Mouse (Mus musculus) frontal cortex, adult 2 months (tissue): Measurements from ENCODE around the gene 4931429L15Rik. TPM values are rescaled to one million over a fixed set of nuclear protein-coding genes. Genes with fewer than 3 reads are reported as not detected.

Experiments used
- DNase-seq, 2 experiments: peaks; one replicate each; pipeline ENCODE4 v3.0.0; 2022; ENCODE audit warnings: low spot score in 1 of 2; ENCODE audit errors: extremely low spot score in 1 of 2
- polyA plus RNA-seq: library from polyadenylated mRNA; depleted of rRNA; stranded (reverse); fragments of >200 nt; gene quantifications from 2 replicates; pipeline ENCODE4 v1.2.3, GENCODE M21; 2012

The 4931429L15Rik gene
- polyA plus RNA-seq, 1 experiment, result 0.04 TPM

DNA sequence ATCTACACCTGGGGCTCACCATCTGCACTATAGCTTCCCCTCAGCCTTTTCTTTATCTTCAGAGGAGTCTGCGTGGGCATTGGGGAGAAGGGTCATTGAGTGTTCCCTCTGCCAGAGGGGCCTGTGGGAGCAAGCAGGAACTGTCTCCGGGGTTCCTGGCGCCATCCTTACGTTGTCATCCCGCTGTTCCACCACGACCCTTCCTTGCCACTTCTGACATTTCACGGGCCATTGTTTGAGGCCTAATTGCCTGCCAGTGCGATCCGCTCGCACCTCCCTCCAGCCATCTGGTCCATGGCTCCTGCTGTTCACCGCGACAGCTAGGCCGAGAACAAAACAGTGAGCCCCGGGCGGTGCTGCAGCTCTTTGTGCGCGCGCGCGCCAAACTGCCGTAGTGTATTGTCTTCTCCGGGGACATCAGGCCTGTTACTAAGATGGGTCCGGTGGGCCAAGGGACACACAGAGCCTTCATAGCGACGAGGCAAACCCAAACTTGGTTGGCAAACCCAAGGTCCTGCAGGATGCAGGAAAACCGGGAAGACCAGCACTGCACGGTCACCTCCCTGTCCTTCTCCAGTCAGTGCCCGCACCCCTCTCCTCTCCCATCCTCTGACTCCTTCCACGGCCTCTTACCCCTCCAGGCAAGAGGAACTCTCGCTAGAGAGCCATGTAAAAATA, 8.9 kb upstream of the 4931429L15Rik start:
- DNase-seq, result peak in 1 of 2 experiments; percentile 65

GRCm38 (mm10) chr9:46327706-46328571, 8.2 kb upstream of the 4931429L15Rik start:
- no peak for DNase-seq

- no peak for DNase-seq
Observed at GRCm38 (mm10) chr9:46326694-46327405, 7.1 kb upstream of the 4931429L15Rik start.

GRCm38 (mm10) chr9:46320461-46320860, 675 bp upstream of the 4931429L15Rik start:
- no peak for DNase-seq

DNA sequence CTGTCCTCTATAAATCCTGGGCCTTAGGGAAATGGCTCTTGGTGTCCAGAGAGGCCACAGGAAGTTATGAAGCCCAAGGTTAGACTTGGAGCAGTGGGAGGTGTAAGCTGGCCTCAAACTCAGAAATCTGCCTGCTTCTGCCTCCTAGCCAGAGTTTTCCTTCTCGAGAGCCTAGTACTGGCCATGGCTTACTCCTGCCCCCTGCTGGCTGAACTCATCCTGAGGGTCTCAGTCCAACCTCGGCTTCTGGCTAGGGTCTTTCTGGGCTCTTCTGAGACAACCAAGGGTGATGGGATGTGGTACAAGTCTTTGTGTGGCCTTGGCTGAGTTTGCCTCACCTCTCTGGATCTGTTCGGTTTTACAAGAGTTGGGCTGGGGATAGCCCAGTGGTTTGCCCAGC, 1.8 kb downstream of the 4931429L15Rik start:
- DNase-seq, result no peak

DNA sequence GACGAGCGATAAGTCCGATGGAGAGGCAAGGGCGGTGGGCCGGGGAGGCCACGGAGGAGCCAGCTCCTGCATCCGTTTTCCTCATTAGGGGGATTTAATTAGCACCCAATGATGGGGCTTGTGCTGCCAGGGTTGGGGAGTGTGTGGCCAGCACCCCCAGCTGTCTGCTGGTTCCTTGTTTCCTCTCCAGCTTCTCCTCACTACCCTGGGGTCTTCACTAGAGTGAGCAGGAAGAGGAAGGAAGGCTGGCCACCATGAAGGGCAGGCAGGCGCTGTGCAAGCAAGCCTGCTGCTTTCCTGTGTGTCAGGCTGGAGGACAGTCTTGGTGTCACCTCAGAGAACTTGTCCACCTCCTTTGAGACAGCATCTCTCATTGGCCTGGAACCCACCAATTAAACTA, 2.9 kb downstream of the 4931429L15Rik start:
- no peak for DNase-seq

GRCm38 (mm10) chr9:46316388-46316787, 3.4 kb downstream of the 4931429L15Rik start:
- no peak for DNase-seq

DNA sequence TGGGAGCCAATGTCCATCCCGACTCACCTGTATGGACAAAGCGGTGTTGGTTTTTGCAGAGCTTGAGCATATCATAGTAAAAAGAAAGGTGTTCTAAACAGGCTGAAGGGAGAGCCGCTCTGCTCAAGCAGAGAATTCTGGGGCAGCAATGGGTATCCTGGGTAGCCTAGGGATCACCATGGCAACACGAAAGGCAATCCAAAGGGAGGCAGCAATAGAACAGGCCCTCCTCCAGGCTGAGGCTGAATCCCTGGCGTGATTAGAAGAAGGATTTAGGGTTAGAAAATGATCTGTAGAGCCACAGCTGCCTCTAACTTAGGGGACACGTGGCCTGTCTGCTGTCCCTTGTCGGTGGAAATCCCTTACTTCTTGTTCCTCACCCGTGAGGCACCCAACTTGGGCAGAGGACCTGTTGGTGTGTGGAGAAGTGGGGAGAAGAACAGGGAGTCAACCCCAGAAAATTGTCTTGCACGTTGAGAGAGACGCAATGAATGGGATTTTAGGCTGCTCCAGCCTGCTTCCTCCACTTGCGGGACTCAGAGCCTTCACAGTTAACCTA, 3.9 kb downstream of the 4931429L15Rik start:
- peak in 1 of 2 experiments; percentile 53 for DNase-seq

DNA sequence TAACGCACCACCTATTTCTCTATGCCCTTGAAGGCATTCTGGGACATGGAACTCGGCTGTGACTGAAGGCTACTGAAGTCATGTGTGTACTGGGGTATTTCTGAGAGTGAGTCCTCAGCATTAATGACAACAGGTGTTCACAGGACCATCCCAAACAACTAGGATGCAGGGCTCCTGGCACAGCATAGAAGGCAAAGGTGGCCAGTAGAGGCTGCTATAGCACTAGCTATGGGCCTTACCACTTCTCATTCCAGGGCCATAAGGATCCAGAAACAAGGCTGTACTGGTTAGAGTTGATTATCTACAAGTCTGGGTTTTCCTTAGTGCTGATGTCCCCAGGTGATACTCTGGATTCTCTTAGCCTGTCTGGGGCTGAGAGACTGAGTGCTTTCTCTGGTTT, 4.9 kb downstream of the 4931429L15Rik start:
- DNase-seq, result no peak

DNA sequence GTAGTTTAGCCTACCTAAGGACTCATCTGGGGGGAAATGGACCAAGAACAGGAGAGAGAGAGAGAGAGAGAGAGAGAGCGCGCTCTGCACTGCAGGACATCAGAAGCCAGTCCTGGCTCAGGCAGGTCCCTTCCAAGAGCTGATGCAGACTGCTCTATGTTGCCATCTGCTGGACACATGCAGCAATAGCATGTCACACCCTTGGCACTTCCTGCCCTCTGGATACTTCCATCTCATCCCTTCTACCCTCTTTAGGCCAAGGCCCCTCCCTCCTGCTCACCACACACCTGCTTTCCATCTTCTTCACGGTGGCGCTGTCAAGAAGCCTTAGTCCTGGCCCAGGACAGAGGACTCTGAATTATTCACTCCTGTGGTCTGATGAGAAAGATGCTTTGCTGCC, 5.3 kb downstream of the 4931429L15Rik start:
- DNase-seq, result peak in 1 of 2 experiments; percentile 83

DNA sequence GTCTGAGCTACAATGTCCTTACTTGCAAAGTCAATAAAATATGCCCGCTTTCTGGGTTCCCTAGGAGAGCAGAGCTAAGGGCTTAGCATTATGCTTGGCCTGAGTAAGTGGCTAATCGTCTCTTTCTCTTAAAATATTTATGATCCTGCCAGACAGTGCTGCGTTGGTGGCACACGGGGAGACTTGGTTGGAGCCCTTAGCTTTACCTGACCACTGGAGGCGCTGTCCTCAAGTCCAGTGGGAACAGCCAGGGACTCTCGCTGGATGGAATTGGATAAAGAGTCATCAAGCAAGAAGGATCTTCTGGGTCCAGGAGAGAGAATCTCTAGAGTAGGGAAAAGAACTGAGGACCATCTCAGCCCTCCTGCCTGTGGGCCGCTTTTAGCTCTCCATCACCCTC, 10.7 kb downstream of the 4931429L15Rik start:
- no peak for DNase-seq

- DNase-seq, result peak in 1 of 2 experiments; percentile 82
Observed at GRCm38 (mm10) chr9:46302142-46302541, 17.6 kb downstream of the 4931429L15Rik start.

GRCm38 (mm10) chr9:46298381-46298780, 21.4 kb downstream of the 4931429L15Rik start:
- no peak for DNase-seq

GRCm38 (mm10) chr9:46282631-46283436, 37.0 kb downstream of the 4931429L15Rik start, which contains the start of gene Bud13:
Gene Bud13 (plus strand): TSS chr9:46283008.
- peak; percentile 69 to 95 for DNase-seq

- no peak for DNase-seq
Observed at GRCm38 (mm10) chr9:46274494-46274893, 45.3 kb downstream of the 4931429L15Rik start.

DNA sequence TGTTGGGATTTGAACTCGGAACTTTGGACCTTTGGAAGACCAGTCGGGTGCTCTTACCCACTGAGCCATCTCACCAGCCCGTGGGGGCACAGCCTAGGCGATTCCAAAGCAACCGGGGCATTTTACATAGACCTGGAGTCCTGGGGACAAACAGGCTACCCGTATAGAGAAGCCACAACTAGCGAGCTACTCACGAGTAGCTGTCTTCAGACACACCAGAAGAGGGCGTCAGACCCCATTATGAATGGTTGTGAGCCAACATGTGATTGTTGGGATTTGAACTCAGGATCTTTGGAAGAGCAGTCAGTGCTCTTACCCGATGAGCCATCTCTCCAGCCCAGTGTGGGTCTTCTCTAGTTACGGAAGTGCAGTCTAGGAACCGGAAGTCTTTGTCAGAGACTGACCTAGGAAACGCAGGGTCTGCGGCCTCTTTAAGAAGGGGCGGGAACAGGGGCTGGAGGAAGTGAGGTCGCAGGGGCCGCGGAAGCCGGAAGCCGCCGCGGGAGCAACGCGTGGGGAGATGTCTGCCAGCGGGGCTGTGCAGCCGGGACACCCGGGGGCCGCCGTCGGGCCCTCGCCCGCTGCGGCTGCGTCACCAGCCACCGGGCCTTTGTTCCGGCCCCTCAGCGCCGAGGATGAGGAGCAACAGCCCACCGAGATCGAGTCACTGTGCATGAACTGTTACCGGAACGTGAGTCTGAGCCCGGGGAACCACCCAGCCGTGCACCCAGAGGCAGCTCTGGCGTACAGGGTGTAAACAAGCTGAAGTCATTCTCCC, 46.9 kb downstream of the 4931429L15Rik start, which contains the start of gene Zpr1:
Gene Zpr1 (plus strand): TSS at position 388 of the 778 bp plus-strand sequence.
- peak; percentile 85 to 91 for DNase-seq

DNA sequence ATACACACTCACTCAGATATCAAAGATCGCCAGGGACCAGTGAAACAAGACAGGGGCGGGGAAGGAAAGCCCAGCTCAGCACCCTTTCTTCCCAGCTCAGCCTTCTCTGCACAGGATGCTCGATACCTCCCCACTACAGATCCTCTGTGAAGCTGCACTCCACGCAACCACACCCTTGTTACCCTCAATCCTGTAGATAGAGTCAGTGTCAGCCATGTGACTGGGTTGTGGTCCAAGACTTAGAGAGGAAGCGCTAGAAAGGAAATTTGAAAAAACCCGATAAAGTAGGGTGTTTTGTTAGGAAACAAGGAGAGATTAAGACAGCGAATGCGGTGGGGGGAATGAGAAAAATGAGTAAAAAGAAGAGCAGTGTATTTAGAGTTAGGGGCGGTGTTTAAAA, 47.7 kb downstream of the 4931429L15Rik start:
- no peak for DNase-seq

DNA sequence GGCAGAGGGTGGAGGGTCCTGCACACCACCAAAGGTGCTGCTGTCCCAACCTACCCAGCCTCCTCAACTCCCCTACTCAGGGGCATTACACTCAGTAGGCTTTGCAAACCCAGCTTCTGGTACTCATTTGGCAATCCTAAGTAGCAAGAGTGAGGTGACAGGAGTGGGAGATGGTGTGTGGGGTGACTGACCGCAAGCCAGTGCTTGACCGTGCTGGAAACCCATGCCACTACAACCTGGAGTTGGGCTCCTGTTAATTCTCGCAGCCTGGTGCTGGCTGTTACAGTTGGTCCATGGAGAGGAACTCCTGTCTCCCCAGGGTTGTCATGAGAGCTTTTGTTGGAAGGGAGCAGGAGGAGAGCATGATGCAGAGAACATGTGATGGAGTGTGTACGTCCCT, 49.0 kb downstream of the 4931429L15Rik start:
- DNase-seq, result no peak

DNA sequence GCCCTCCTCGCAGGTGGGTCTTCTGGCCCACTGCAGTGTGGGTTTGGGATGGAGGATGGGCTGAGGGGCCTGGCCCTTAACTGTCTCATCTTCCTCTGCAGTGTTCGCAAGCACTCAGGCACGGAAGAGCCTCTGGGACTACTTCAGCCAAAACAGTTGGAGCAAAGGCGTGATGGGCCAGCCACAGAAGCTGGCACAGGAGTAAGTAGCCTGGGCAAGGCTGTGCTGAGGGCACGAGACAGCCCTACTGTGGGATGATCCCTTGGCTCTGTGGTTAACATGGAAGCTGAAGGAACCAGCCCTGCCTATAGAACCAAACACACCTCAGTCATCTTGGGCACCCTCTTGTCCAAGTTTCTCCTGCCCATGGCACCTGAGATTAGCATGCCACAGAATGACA, 50.7 kb downstream of the 4931429L15Rik start:
- DNase-seq, result no peak
